Mouse (Mus musculus) left cerebral cortex, postnatal 14 days (tissue): ENCODE data around the gene Pard3. TPM values are rescaled to one million over a fixed set of nuclear protein-coding genes. Genes with fewer than 3 reads are reported as not detected.
A peak's percentile ranks its signal among the peaks of the same experiment; 100 is the strongest.

ENCODE experiments used
- DNase-seq, 2 experiments: peaks; one replicate each; pipeline ENCODE4 v3.0.0; 2021 to 2022; ENCODE audit warnings: low spot score in 2 of 2, mixed read lengths in 1 of 2
- intact Hi-C: fragments of 180-260 bp; cut with DNase I; formaldehyde crosslinking; loops from one replicate; pipeline ENCODE4 v1.15.1; 2025
- total RNA-seq, 2 experiments: library from RNA; stranded (reverse); gene quantifications; 2 replicates each; pipeline ENCODE4 v1.2.3; 2021

Gene Pard3
- total RNA-seq, 2 experiments from 2014 or later, result 12.0 to 13.2 TPM

DNA sequence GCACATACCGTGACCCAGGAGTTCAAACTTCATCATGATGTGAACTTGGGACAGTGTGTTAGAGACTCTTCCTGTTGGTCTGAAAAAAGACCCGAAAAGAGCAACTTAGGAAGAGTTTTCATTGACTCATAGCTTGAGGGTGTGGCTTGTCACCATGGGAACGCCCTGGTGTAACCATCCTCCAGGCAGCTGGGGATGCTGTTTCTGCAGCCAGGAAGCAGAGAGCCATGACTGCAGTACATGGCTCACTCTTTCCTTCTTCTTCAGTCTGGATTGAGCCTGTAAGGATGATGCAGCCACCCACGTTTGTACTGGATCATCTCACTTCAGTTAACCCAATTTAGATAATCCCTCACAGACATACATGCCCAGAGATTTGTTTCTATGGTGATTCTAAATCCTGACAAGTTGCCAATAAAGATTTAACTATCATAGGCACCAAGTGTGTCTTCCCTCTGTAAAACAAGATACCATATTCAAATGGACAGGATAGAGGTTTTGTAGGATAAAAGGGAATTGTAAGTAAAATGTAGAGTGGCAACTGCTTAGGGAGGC, 431.6 kb downstream of the Pard3 start:
- intact Hi-C loops, result no loop called here
- DNase-seq, result peak in 1 of 2 experiments; percentile 13

DNA sequence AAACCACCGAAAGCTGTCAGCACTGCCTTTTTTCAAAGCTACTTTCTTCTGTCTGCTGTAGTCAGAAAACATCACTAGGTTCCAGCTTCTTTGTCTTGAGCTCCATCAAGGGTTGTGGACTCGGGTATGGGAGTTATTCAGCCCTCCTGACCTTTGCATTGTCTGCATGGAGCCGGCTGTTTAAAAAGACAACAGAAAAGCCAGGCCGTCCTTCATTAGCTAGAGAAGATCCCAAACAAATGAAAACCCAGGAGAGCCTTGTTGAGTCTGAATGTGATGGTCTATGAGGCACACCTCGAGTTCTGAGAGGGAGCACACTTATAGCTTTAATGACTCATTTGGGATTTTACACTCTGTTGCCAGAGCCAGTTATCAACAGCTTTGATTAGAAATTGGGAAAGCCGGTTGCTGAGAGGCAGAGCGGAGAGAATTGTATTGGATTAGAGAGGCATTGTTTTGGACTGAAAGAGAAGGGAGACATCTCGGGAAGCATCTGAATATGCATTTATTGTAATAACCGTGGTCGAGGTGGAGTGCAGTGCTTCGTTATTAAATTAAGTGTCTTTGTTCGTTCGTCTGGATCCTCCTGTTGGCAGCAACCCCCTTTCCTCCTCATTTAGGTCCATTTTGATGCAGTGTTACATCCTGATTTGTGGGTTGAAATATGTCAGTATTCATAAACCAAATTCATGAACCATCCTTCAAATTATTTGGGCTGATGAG, 435.5 kb downstream of the Pard3 start:
- intact Hi-C loops, result no loop called here
- DNase-seq, result no peak

DNA sequence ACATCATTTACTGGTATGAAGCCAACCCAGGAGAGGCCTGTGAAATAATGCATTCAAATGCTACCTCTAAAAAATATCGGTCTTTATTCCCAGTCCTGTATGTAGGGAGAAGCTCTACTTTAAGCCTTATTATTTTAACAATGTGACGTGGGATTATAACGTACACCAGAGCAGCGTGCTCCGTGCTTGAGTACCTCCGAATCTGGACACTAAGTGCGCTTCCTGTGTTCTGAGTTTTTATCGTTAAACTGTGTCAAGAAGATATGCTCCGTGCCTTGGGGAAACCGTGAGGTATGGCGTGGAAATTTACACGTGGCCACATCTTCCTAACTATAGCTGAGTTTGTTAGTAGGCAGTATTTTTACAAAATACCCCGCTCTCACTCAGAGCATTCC, 436.0 kb downstream of the Pard3 start:
- intact Hi-C loops, result no loop called here
- DNase-seq, result no peak

DNA sequence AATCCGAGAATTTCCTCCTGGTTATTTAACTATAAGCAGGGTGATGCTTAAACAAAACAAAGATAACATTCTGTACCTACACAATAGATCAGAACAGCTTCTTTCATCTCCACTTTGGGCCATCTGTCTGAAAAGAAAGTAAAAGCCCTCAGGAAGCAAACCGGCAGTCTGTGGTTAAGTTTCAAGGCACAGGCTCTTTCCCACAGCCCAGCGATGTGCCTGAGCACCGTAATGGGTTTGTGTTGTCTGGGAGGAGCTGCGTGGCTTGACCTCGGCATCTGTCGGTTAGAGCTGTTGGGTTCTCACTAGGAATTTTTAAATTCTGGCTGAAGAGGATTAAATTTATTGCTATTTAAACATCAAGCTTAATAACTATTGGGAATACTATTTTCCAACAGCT, 436.5 kb downstream of the Pard3 start:
- intact Hi-C loops, result no loop called here
- no peak for DNase-seq

DNA sequence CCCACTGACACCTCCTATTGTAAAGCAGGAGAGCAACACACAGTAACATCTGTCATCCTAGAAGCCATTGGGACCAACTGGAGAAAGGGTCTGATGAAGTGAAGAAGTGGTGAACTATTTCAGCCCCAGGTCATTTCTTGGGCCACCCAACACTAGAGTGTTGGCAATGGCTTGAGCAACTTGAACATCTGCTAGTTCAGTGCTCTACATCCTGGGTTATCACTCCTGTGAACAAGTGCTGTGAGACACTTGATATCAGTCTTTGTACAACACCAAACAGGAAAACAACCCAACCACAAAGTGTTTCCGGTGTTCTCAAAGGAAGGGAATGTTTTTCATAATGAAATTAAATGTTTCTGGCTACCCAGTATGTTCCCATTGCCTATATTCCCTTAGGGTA, 438.1 kb downstream of the Pard3 start:
- no peak for DNase-seq
- intact Hi-C loops, result no loop called here

DNA sequence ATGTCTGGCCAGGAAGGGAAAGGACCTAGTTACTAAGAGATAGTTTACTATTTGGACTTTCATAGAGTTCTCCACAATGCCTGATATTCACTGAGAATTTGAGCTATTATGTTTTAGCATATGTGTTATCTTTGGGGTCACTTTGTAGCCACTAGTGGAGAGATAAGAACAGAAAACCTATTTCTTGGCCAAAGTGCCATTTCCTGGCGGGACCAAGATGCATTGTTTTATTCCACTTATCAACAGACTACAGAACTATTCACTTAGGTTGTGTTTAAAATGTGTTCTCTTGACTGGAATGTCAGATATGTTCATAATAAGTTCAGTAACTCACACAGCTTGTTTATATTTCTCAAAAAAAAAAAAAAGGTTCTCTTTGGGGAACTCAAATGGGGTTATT, 441.6 kb downstream of the Pard3 start:
- no peak for DNase-seq
- intact Hi-C loops, result no loop called here

DNA sequence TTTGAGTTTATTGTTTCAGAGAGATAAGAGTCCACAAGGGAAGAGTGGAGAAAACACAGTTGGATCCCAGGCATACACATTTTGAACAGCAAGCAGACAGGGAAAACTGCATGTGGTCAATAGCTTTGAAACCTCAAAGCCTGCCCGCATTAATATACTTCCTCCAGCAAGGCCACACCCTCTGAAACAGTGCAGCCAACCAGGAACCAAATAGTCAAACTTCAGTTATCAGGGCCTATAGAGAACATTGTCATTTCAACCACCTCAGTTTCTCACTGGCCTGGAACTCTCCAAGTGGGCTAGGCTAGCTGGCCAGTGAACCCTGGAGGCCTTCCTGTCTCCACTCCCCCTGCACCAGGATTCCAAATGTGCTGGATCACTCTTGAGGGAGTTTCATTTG, 442.6 kb downstream of the Pard3 start:
- intact Hi-C loops, result no loop called here
- no peak for DNase-seq

DNA sequence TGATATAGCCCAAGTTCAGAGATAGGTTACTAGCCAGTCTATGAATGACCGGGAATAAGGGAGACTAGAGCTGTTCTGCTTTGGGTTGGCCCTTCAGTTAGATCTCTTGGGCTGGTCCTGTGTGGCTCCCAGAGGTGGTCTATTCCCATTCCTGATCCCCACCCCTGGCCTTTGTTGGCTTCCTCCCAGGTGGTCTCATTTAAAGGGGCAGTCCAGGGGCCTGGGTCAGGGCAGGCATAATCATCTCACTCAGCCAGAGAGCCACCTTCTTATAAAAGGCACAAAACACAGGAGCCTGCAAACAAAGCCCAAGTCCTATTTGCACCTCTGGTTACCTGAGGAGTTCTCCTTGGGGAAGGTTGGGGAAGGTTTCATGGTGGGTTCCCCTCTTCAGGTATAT, 447.6 kb downstream of the Pard3 start:
- no peak for DNase-seq
- intact Hi-C loops, result no loop called here

DNA sequence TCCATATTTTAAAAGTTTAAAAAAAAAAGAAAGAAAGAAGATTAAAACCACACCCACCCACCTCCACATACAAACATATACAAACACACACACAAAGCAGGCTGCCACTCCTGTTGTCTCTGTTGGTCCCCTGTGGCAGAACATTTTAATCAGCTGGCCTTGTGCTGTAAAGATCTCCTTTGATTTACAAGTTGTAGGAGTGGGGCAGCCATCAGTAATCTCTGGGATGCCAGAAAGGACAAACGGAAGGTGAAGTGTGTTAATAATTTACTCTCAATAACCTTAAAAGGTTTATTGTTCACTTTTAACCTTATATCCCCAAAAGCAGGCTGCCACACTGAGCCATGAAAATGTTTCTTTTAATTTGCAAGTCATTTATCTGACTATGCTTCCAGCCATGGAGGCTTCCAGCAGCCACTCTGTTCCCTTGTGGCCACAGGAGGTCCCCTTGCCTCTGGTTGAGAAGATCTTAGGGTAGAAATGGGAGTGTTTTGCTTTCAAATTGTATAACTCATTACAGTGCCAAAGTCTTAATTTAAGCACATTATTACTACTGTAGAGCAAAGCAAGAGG, 448.4 kb downstream of the Pard3 start:
- intact Hi-C loops, result no loop called here
- DNase-seq, result no peak

DNA sequence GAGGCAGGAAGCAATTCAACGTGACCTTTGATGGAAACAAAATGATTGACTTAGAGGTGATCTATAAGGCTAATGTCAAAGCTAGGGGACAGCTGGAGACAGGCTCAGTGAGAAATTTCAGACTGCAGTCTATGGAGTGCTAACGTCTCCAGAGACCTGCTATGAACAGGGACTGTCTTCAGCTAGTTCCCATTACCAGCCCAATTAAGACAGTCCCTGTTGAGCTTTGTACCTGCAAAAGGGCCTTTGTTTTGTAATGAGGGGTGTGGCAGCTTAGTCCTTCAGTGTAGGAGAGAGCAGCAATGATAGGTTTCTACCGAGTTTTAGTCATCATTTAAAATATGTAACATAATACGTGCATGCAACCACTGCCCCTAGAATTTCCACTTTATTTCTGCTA, 448.9 kb downstream of the Pard3 start:
- DNase-seq, result no peak
- intact Hi-C loops, result no loop called here

DNA sequence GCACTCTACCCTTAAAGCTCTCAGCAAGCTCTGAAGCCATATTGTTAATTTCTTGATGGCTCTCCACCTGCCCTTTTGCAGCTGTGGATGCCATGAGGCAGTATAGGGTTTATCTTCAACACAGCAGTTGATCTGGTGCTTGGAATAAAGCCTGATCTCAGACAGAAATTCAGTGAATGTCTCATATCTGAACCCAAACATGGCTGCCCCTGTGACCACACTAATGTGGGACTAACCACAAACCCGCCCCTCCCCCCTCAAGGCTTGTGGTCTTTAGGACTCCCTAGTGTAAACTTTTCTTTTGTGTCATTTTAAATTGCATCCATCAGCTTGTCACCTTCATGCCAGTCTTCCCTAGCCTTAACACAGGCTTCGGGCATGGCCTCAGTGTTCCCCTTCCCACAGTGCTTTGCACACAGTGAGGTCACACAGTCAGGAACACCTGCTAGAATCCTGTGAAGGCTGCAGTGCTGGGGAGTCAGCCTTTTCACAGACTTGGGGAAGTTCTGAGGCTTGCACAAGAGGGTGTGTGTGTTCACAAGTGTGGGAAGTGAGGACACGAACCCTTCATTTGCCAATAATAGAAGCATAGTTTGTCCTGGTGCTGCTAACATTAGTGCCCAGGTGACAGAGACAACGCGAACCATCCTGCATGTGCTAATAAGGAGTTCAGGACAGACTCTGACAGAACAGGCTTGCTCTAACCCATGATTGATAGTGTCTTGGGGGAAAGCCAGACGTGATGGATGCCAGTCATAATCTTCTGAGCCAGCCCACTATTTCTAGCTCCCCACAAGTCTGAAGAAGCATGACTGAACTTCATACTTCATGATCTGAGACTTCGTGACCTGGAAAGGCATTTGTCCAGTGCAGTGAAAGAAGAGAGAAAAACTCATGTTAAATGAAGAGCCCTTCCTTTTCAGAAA, 451.4 kb downstream of the Pard3 start:
- DNase-seq, result no peak
- intact Hi-C loops, result no loop called here

DNA sequence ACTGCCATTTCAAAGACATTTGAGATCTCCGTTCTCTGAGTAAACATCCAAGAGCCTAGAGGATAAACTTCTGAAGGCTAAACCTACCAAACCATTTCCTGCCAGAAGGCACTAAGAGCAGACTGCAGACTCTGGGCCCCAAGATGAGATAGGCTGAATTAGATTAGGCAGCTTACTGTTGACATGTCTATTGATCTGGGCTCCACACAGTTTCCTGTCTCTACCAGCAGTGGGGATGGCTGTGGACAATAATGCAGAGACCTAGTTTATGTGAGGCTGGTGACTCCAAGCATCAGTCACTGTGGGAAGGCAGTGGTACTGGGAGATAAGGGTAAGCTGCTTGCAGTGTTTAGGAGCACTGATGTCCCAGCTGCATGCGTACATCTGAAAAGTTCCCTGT, 452.4 kb downstream of the Pard3 start:
- no peak for DNase-seq
- intact Hi-C loops, result no loop called here

DNA sequence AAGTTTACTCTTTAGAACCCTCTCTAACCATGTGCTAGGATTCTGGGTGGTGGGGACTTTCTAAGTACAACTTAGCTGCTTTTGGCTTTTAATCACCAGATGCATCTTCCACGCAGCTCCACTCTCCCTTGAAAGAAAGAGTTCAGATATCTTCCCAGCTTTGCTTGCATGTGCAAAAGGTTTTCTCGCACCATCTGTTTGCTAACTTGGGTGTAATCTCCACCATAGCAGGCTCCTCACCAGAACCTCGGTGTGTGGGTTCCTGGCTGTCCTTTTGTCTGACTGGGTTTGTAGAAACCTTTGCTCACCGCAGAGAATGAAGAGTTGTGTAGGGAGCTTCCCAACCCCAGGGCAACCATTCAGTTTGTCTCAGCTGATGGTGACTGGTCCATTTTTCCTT, 462.0 kb downstream of the Pard3 start:
- intact Hi-C loops, result no loop called here
- no peak for DNase-seq

DNA sequence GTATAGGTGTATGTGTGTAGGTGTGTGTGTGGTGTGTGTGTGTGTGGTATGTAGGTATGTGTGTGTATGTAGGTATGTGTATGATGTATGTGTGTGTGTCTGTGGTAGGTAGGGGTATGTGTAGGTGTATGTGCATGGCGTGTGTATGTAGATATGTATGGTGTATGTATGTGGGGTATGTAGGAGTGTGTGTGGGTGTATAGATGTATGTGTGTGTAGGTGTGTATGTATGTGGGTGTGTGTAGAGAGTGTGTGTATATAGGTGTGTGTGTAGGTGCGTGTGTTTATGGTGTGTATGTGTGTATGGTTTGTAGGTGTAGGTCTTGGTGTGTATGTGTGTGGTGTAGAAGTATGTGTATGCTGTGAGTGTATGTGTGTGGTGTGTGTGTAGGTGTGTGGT, 464.6 kb downstream of the Pard3 start:
- no peak for DNase-seq
- intact Hi-C loops, result no loop called here

DNA sequence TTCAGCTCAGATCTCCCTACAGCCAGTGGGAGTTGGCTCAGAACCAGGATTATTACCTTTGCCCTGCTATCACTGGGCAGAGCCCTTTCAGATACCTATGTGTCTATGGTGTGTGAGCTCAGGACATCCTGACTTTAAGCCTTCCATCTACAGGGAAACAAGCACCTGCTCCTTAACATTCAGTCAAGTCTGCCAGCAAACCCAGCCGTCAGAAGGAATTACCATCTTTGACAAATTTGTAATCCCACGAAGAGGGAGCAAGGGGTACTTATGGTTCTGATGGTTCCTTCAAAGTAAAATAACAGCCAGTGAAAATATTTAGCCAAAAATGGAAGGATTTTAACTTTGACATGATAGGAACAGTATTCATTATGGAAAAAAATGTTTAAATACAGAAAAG, 466.1 kb downstream of the Pard3 start:
- intact Hi-C loops, result no loop called here
- DNase-seq, result no peak

DNA sequence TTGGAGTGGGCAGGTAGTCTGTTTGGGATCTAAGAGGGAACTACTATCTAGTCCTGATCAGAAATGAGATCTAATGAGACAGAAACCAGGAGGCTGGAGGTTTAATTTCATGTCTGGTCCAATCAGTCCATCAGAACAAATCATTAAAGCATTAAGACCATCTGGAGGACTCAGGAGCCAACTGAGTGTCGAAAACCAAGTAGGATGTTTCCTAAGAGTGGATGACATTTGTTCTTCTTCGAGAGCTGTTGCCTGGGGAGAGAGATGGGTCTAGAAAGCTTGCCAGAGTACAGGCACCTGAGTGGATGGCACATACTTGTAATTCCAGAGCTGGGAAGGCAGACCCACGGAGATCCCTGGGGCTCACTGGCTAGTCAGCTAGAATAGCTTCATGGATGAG, 468.2 kb downstream of the Pard3 start:
- intact Hi-C loops, result no loop called here

DNA sequence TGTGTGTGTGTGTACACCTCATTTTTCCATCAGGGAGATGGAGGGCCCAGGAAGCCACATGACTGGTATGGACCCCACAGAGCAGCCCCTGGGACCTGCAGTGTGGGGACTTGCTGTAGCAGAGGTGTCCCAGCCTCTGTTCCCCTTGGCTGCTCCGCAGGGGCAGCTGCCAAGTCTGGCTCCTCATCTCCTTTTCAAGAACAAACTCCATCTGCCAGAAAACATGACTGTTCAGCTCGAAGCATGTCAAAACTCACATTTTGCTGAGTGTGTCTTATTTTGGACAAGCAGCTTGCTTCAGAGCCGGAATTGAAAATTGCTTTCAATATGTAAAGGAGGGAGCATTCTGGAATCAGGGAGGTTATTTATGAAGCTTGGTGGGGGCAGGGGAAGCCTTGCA, 471.1 kb downstream of the Pard3 start:
- intact Hi-C loops, result no loop called here
- peak; percentile 16 to 58 for DNase-seq

More for the DNA sequence above, 468.2 kb downstream of the Pard3 start:
- DNase-seq, result no peak

DNA sequence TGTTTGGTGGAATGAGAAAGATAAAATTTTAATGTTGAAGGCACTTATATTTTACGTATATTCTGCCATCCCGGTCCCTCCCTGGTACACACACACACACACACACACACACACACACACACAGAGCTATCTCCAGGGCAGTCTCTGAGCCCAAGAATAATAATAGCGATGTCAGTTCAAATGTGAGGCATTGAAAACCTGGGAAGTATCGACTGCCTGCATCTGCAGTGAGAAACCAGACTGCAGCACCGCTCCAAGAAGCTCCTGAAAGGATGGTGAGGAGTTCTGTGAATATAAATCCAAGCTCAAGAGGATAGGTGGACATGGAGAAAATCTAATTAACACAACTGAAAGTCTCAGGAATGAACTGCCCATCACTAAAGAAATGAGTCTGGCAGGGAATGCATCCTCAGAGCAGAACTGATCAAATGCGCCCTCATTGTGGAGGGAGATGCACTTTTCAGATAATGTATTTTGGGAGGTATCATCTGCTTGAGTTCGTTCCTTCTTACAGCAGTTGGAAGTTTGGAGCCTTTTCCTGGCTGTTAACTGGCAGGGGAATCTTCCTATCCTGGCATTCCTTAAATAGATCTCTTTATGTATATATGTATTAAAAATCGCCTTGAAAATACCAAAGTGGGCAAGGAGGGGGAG, 471.6 kb downstream of the Pard3 start:
- intact Hi-C loops, result no loop called here
- no peak for DNase-seq

DNA sequence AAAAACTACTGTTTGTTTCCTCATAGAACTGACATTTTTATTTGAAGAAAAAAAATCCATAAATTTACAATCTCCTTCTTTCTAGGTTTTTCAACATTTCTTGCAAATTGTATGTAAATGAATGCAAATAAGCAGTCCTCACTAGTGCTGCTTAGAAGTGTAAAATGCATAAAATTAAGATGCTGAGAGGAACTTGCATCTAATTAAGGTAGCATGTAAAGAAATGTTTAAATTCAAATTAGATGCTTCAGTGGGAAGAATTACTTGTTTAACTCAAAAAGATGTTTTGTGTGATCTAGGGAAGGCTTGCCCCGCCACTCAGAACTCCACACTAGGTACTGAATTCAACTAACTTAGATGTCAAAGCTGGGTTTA, 472.1 kb downstream of the Pard3 start:
- intact Hi-C loops, result no loop called here
- no peak for DNase-seq

DNA sequence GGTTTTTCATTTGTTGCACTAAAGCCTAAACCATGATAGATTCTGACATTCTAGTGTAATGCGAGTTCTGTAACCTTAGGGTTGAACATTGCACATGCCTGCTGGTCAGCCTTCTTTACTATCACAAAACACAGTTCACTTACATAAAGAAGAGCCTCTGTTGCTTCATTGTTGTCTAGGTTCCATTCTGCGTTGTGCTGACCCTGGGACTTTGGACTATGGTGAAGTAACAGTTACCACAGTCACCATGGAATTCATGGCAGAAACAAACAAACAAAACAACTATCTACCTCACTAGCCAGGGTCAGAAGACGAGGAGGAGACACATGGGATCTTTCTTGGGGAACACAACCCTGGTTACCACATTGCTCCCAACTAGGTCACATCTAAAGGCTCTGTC, 476.1 kb downstream of the Pard3 start:
- intact Hi-C loops, result no loop called here
- DNase-seq, result no peak
